Mouse (Mus musculus) kidney, adult 2 months (tissue): ENCODE measurements around the gene Pkig.

ENCODE experiments used
- CTCF ChIP-seq: fragments of 200-500 bp; conservative IDR thresholded peaks from 2 replicates; pipeline ENCODE4 v1.5.1; 2011; ENCODE audit warnings: low read depth, mild to moderate bottlenecking, control low read depth, low read length, moderate library complexity, mixed read lengths; ENCODE audit not compliant: insufficient read depth, insufficient read length
- POLR2A ChIP-seq: fragments of 200-500 bp; IDR thresholded peaks from one replicate; pipeline ENCODE4 v1.6.1; 2011; ENCODE audit warnings: low read depth, low read length, control low read depth

GRCm38 (mm10) chr2:163693716-163694314 lies 35.6 kb downstream of the Pkig start:
- TF ChIP-seq POLR2A (no peak), CTCF (no peak)
